Mouse (Mus musculus) G1E (cell line): ENCODE measurements around the gene E130308A19Rik.

Source experiments
- CTCF ChIP-seq: IDR thresholded peaks from 2 replicates; pipeline ENCODE4 v1.5.1; 2012; ENCODE audit warnings: low read depth, low read length, inconsistent platforms, mixed read lengths
- POLR2AphosphoS5 ChIP-seq: IDR thresholded peaks from 2 replicates; pipeline ENCODE4 v1.6.1; 2012; ENCODE audit warnings: low read depth, low read length, inconsistent platforms; ENCODE audit not compliant: insufficient replicate concordance

- TF ChIP-seq CTCF (no peak), POLR2AphosphoS5 (no peak)
Measured at GRCm38 (mm10) chr4:59764950-59765349, 138.9 kb downstream of the E130308A19Rik start.
